Mouse (Mus musculus) testis, adult 2 months (tissue): ENCODE measurements around the gene Trim42. TPM values are rescaled to one million over a fixed set of nuclear protein-coding genes. Genes with fewer than 3 reads are reported as not detected.
A peak's percentile ranks its signal among the peaks of the same experiment; 100 is the strongest.

Experiments used
- H3K27ac ChIP-seq: fragments of 200-500 bp; 2 replicates; pipeline ENCODE4 v1.5.1; 2012; ENCODE audit warnings: low read depth, low read length; ENCODE audit not compliant: control insufficient read depth, insufficient read depth
- H3K27me3 ChIP-seq: fragments of 200-500 bp; 2 replicates; pipeline ENCODE4 v1.6.1; 2012; ENCODE audit warnings: mild to moderate bottlenecking, low read length, moderate library complexity; ENCODE audit not compliant: control insufficient read depth, insufficient read depth
- H3K36me3 ChIP-seq: fragments of 200-500 bp; 2 replicates; pipeline ENCODE4 v1.6.1; 2012; ENCODE audit warnings: mild to moderate bottlenecking, low read length; ENCODE audit not compliant: control insufficient read depth, insufficient read depth
- H3K4me1 ChIP-seq: fragments of 200-500 bp; 2 replicates; pipeline ENCODE4 v1.6.1; 2012; ENCODE audit warnings: low read length; ENCODE audit not compliant: control insufficient read depth, insufficient read depth
- H3K4me3 ChIP-seq: fragments of 200-500 bp; 2 replicates; pipeline ENCODE4 v1.5.1; 2012; ENCODE audit warnings: low read depth, mild to moderate bottlenecking, low read length, moderate library complexity, mixed read lengths; ENCODE audit not compliant: control insufficient read depth
- CTCF ChIP-seq: fragments of 200-500 bp; IDR thresholded peaks from 2 replicates; pipeline ENCODE4 v1.5.1; 2012; ENCODE audit warnings: low read depth, mild to moderate bottlenecking, inconsistent platforms, low read length, moderate library complexity; ENCODE audit not compliant: control insufficient read depth, insufficient read depth, insufficient replicate concordance
- POLR2A ChIP-seq: fragments of 200-500 bp; IDR thresholded peaks from 2 replicates; pipeline ENCODE4 v1.6.1; 2012; ENCODE audit warnings: low read depth, mild to moderate bottlenecking, inconsistent platforms, low read length, moderate library complexity; ENCODE audit not compliant: control insufficient read depth
- polyA plus RNA-seq: library from polyadenylated mRNA; depleted of rRNA; stranded (reverse); fragments of >200 nt; gene quantifications from 2 replicates; pipeline ENCODE4 v1.2.3, GENCODE M21; 2012; rRNA removed

The Trim42 gene
- 53.7 and 55.7 TPM in 2 replicates for polyA plus RNA-seq

DNA sequence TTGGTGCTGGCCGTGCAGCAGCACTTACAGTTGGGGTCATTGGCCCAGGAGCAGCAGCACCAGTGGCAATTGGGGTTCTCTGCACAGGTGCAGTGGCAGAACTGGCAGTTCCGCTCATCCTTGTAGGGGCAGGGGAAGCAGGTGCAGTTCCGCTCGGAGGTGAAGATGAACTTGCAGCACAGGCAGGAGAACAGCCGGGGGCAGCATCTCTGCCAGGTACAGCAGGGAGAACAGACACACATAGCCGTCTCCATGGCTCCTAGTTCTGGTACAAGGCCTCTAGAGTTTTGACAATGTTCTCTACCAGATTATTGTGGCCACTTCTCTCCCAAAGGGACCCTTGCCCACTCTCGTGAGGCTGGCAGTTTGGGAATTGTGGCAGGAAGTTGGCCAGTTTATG lies at the start of gene Trim42:
TSS of gene Trim42 (minus strand) at position 368 of the 400 bp plus-strand sequence.
- no peak within 1 kb of the TSS for H3K27ac ChIP-seq
- no peak; the same call in 1 of the 2 replicates for TF ChIP-seq POLR2A
- no peak for TF ChIP-seq CTCF
- H3K27me3 ChIP-seq, result no peaks in the 10 kb centered on the region
- H3K36me3 ChIP-seq, result no peaks in the 10 kb centered on the region
- H3K4me3 ChIP-seq, result peak within 1 kb of the TSS; percentile 76
- peaks cover 3% of the 10 kb centered on the region; the same call in 1 of the 2 replicates for H3K4me1 ChIP-seq

DNA sequence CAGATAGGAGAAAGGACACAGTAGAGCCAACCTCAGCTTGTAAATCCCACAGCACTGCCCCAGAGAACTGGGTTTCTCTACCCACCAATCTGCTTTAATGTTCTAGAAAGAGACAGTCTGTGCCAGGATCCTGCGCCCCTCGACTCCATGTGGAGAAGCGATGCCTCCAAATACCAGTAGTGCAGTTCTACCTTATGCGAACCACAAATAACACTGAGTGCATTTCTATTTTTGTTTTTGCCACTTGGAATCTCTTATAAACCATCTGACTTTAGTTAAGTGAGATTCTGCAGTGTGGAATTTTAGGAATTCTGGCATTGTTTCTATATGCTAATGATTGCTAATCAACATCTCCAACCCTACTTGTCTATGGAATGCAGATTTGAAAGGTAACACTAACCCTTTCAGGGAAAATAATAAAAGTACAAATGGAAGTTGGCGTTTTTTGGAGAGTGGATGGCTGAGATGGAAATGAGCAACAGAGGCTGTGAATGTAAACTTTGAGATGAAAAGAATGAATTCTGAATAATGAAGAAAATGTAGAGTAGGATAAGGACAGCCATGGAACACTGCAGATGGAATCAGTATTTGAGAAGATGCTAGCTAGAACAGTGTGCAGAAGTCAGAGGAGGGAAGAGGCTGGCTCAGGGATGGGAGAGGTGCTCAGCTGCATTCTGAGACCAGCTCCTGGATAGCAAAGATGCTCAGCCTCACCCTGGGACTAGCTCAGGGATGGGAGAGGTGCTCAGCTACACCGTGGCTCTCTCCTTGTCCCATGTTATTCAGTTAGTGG lies 45.3 kb upstream of the Trim42 start:
- no peaks in the 10 kb centered on the region for H3K27me3 ChIP-seq
- TF ChIP-seq POLR2A, result no peak
- no peak for TF ChIP-seq CTCF
- no peak overlapping the region for H3K27ac ChIP-seq
- no peaks in the 10 kb centered on the region for H3K4me1 ChIP-seq
- no peak overlapping the region for H3K4me3 ChIP-seq
- no peaks in the 10 kb centered on the region for H3K36me3 ChIP-seq

GRCm38 (mm10) chr9:97408142-97408541 lies 38.4 kb upstream of the Trim42 start:
- Histone ChIP-seq H3K36me3 (no peaks in the 10 kb centered on the region), H3K27me3 (no peaks in the 10 kb centered on the region), H3K4me1 (no peaks in the 10 kb centered on the region), H3K27ac (no peak overlapping the region), H3K4me3 (no peak overlapping the region)
- no peak for TF ChIP-seq CTCF

DNA sequence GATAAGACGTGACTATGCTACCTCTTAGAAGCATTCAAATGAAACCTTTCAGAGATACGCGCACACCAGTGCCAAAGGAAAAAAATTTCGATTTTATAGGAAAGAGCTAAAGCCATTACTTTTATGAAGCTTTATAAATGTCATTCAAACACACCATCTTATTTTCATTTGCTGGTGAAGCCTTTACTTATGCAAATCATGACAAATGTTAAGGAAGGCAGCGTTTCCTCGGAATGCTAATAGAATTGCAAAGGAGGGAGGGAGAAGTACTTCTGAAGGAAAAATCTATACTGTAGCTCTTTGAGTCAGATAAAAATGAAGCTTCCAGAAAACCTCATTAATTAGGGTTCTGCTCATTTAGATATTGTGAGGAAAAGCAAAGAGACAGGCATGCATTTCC lies 13.3 kb downstream of the Trim42 start:
- Histone ChIP-seq H3K27me3 (no peaks in the 10 kb centered on the region), H3K4me1 (no peaks in the 10 kb centered on the region), H3K36me3 (no peaks in the 10 kb centered on the region), H3K27ac (no peak overlapping the region), H3K4me3 (no peak overlapping the region)
- TF ChIP-seq POLR2A (no peak), CTCF (no peak)

DNA sequence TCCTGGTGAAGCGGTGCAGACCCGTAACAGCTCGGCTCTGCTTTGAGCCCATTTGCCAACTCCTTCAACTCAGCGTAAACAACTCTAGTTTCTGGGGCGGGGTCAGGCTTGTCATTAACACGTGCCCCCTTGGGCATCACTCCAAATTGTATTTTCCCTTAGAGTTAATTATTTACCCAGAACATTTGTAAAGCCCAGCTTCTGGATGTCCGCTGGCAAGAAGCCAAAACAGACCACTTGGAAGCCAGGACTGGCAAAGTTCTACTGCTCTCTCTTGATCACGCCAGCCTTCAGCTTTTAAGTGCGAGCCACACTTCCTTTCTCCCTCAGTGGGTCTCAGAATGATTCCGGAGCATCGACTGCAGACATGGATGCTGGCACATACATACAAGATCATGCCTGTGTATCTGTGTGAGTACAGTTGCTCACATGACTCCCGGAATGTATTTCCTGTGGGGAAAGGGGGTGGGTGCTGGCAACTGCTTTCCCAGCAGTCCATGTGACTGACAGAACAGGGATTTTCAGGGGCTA lies 24.9 kb downstream of the Trim42 start:
- Histone ChIP-seq H3K27ac (no peak overlapping the region), H3K4me3 (no peak overlapping the region), H3K27me3 (no peaks in the 10 kb centered on the region), H3K4me1 (peaks cover 2% of the 10 kb centered on the region), H3K36me3 (no peaks in the 10 kb centered on the region)
- TF ChIP-seq POLR2A, result no peak
- TF ChIP-seq CTCF, result no peak

DNA sequence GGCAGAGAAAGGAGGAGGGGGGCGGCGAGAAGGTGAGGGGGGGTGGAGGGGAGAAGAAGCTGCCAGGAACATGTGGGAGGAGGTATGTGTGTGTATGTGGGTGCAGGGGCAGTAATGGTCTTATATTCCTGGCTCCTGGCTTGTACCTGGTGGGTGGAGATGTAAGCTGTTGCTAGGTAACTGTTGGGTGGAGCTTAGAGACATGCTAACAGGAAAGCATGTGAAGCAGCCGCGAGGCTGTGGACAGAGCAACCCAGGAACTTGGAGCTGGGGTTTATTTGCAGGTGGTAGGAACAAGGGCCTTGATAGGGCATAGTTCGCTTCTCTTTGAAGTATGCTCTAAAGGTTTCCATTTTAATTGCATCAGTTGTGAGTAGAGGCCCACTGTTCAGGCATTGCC lies 28.0 kb downstream of the Trim42 start:
- Histone ChIP-seq H3K4me1 (peaks cover 2% of the 10 kb centered on the region), H3K36me3 (no peaks in the 10 kb centered on the region), H3K4me3 (no peak overlapping the region)

DNA sequence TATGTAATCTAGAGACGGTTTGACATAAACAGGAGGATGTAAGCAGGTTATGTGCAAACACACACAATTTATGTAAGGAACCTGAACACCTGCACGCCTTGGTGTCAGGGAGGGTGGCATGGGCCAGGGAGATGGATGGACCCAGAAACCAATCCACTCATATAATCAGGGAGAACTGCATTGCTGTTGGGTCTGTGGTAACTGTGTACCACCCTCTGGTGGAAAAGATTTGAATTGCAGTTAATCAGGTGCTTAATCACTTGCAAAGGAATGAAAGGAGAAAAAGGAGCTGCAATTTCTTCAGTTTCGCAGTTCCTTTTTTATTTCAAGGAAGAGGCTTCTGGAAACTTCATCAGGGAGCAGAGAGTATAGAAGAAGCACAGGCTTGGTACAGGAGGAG lies 46.9 kb downstream of the Trim42 start:
- no peak overlapping the region for H3K27ac ChIP-seq
- TF ChIP-seq CTCF (no peak), POLR2A (no peak)
- no peak overlapping the region for H3K4me3 ChIP-seq
- H3K36me3 ChIP-seq, result no peaks in the 10 kb centered on the region
- H3K27me3 ChIP-seq, result no peaks in the 10 kb centered on the region
- no peaks in the 10 kb centered on the region for H3K4me1 ChIP-seq

More for the DNA sequence above, 28.0 kb downstream of the Trim42 start:
- Histone ChIP-seq H3K27me3 (no peaks in the 10 kb centered on the region), H3K27ac (no peak overlapping the region)
- TF ChIP-seq POLR2A, result no peak
- TF ChIP-seq CTCF, result no peak

DNA sequence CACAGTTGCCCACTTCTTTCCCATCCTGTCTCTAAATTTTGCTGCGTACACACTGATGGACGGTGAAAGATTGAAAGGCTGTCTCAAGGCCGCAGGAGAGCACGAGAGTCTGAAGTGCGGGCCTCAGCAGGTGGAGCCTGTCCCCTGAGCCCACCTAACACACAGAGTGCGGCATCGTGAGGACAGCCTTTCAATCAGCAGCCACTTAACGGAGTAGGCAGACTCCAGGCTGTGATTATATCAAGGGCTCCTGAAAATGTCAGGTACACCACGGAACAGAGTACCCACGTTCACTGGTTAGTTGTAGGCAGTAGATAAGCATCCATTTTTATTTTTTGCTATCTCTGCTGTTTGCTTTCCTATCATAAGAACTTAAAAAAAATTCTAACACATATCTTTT lies 47.6 kb downstream of the Trim42 start:
- TF ChIP-seq POLR2A, result no peak
- TF ChIP-seq CTCF, result no peak
- no peaks in the 10 kb centered on the region for H3K36me3 ChIP-seq
- no peaks in the 10 kb centered on the region for H3K4me1 ChIP-seq
- H3K27me3 ChIP-seq, result no peaks in the 10 kb centered on the region
- H3K27ac ChIP-seq, result no peak overlapping the region
- H3K4me3 ChIP-seq, result no peak overlapping the region
